Mouse (Mus musculus): ENCODE results near the gene Gucy2f. TPM values are rescaled to one million over a fixed set of nuclear protein-coding genes. Genes with fewer than 3 reads are reported as not detected.
"Not testable (repeated sequence)": the region's sequence is repeated elsewhere in the genome, so short reads cannot be mapped to it uniquely, and the experiment has no call there.

Gene Gucy2f
- not detected in 2 replicates for polyA plus RNA-seq (2015; fragmentation: Nextera tagmentation; extraction: Ambion mirVana)

DNA sequence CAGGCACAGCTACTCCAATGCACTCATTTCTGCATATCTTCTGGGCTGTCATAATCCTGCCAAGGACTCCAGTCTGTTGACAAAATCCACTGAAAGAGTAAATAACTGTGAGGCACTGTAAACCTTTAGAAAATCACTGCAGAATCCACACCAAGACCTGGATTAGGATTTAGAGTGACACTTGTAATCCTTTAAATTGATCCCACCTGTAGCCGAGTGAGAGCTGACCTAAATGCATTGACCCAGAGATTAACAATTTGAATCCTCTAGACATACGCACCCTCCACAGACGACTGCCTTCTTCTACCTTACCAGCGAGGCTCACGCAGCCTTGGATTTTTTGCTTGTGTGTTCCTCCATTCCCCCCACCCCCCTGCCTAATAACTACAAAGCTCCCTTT is at the start of gene Gucy2f:
Gene Gucy2f (minus strand): TSS at position 101 of the 400 bp plus-strand sequence.
- 36% methylated on average over 5 of the region's 5 CpGs for WGBS
- Histone ChIP-seq H3K9ac (no peak within 1 kb of the TSS), H3K4me1 (no peaks in the 10 kb centered on the region), H3K27ac (replicated peaks) (no peak within 1 kb of the TSS), H3K4me2 (no peak within 1 kb of the TSS), H3K4me3 (no peak within 1 kb of the TSS), H3K9me3 (no peaks in the 10 kb centered on the region), H3K27me3 (replicated peaks) (0 out of 2 replicates have a peak, but pooled peaks cover 17% of the 10 kb centered on the region), H3K36me3 (no peaks in the 10 kb centered on the region)
- no peak for ATAC-seq (ENCODE audit: extremely low read depth, insufficient number of reproducible peaks, low FRiP score, low TSS enrichment)

DNA sequence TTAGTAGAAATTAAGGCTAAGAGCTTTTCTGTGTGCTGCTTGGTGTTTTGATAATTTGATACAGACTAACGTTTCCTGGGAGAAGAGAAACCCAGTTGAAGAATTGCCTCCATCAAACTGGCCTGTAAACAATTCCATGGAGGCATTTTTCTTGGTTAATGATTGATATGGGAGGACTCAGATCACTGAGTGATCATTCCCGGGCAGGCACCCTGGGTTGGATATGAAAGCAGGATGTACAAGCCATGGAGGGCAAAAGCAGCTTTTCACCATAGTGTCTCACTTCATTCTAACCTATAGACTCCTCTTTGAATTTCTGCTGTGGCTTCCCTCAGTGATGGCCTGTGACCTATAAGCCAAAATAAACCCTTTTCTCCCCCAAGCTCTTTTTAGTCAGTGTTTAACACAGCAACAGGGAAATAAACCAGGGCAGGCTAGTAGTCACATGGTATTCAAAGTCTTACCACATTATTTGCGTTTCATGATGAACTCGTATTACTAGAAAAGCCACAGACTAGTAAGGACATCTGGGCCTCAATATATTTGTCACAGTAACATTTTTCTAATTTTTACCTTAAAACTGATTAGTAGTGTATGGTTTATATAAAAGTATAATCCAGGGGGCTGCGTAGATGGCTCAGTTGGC is 49.1 kb upstream of the Gucy2f start:
- no peaks in the 10 kb centered on the region for H3K36me3 ChIP-seq
- no peak overlapping the region for H3K27ac ChIP-seq (replicated peaks)
- no peak overlapping the region for H3K9ac ChIP-seq
- no peaks in the 10 kb centered on the region for H3K4me1 ChIP-seq
- no peak for ATAC-seq (ENCODE audit: extremely low read depth, insufficient number of reproducible peaks, low FRiP score, low TSS enrichment)
- no peak overlapping the region for H3K4me2 ChIP-seq
- no peak overlapping the region for H3K4me3 ChIP-seq
- WGBS, result 72% methylated on average over 5 of the region's 5 CpGs
- 0 out of 2 replicates have a peak, but pooled peaks cover 3% of the 10 kb centered on the region for H3K27me3 ChIP-seq (replicated peaks)
- H3K9me3 ChIP-seq, result no peaks in the 10 kb centered on the region

DNA sequence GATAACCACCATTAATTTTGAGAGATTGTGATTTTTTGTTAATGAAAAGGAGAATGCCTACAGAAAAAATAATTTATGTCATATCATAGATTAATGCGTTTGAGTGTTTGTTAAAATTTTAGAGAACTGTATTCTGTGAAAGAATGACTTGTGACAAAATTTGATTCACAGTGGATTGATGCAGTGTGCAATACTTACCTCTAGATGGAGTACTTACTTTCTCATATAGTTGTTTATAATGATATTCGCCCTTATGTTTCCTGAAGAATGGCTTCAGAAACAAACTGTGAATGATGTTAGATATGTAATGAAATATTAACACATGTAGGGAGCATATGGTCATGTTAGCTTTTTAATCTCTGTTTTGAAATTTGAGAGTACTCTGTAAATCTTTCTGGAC is 40.4 kb upstream of the Gucy2f start:
- Histone ChIP-seq H3K9ac (no peak overlapping the region), H3K4me2 (no peak overlapping the region), H3K9me3 (no peaks in the 10 kb centered on the region), H3K27me3 (replicated peaks) (no peaks in the 10 kb centered on the region), H3K36me3 (no peaks in the 10 kb centered on the region), H3K27ac (replicated peaks) (no peak overlapping the region), H3K4me1 (no peaks in the 10 kb centered on the region), H3K4me3 (no peak overlapping the region)
- WGBS, result 56% methylated on average over 2 of the region's 2 CpGs
- no peak for ATAC-seq (ENCODE audit: extremely low read depth, insufficient number of reproducible peaks, low FRiP score, low TSS enrichment)

DNA sequence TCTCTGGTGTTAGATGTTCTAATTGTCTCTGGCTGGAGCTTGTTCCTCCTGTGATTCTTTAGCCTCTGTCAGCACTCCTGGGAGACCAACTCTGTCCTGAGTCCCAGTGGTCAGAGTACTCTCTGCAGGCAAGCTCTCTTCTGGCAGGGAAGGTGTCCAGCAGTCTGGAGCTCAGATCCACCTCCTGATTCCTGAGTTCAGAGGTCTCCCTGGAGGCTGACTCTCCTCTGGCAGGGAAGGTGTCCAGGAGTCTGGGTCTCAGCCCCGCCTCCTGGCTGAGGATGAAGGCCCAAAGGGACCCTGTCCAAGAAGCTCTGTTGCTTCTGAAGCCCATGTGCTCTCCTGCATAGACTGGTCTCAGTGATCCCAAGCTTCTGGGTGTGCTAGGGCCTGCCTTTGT is 39.4 kb upstream of the Gucy2f start:
- not testable (repeated sequence) for H3K4me2 ChIP-seq; H3K4me3 ChIP-seq; H3K36me3 ChIP-seq; H3K9me3 ChIP-seq; H3K4me1 ChIP-seq; H3K9ac ChIP-seq; ATAC-seq (ENCODE audit: extremely low read depth, insufficient number of reproducible peaks, low FRiP score, low TSS enrichment); H3K27me3 ChIP-seq (replicated peaks); H3K27ac ChIP-seq (replicated peaks)
- 43% methylated on average over 1 of the region's 1 CpGs for WGBS

DNA sequence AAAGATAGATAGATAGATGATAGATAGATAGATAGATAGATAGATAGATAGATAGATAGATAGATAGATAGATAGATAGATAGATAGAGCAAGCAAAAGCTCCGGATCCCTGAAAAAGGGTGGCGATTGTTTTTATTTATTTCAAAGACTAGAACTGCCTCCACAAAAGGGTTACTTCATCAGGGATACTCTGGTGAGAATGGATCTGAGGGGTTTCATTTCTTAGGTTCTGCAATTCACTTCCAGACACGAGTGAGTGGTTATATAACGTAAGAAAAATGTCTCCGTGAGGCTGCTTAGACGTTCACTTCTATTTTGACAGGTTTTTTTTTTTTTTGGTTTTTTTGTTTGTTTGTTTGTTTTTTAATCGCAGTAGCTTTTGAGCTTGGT is 32.0 kb upstream of the Gucy2f start:
- no peaks in the 10 kb centered on the region for H3K4me1 ChIP-seq
- H3K27me3 ChIP-seq (replicated peaks), result no peaks in the 10 kb centered on the region
- no peak for ATAC-seq (ENCODE audit: extremely low read depth, insufficient number of reproducible peaks, low FRiP score, low TSS enrichment)
- 43% methylated on average over 7 of the region's 7 CpGs for WGBS
- H3K4me2 ChIP-seq, result peak overlapping the region; percentile 62
- H3K27ac ChIP-seq (replicated peaks), result no peak overlapping the region
- H3K9ac ChIP-seq, result no peak overlapping the region
- peak overlapping the region; percentile 61 for H3K4me3 ChIP-seq
- no peaks in the 10 kb centered on the region for H3K36me3 ChIP-seq
- H3K9me3 ChIP-seq, result no peaks in the 10 kb centered on the region

DNA sequence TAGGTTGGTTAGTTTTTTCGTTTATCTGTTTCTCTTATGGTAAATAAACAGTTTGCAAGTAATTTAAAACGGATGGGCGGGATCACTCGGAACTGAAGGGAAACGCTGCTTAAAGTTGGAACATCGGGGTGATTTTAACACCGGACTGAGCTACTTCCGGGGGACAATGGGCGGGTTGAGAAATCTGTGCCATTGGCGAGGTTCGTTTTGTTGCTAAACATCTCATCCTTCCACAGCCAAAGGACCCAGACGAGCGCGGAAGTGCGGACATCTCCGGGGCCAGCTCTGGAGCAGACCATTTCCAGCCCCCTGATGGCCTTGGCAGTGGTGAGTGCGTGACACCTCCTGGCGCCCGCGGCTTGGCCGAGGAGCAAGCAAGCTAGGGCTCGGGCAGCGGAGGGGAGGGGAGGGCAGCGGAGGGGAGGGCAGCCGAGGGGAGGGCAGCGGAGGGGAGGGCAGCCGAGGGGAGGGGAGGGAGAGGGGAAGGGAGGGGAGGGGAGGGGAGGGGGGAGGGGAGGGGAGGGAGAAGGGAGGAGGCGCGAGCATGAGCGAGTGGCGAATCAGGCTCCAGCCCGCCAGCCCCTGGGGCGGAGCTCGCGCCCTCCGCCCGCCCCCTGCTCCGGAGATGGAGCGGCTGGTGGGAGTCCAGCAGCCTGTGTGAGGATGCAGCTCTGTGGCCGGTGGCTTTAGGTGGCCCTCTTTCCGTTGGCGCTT is 31.5 kb upstream of the Gucy2f start:
- H3K4me1 ChIP-seq, result no peaks in the 10 kb centered on the region
- no peaks in the 10 kb centered on the region for H3K27me3 ChIP-seq (replicated peaks)
- peak overlapping the region; percentile 87 for H3K27ac ChIP-seq (replicated peaks)
- H3K4me3 ChIP-seq, result peak overlapping the region; percentile 61
- WGBS, result 10% methylated on average over 26 of the region's 42 CpGs
- H3K9ac ChIP-seq, result peak overlapping the region; percentile 76
- H3K4me2 ChIP-seq, result peak overlapping the region; percentile 65
- ATAC-seq (ENCODE audit: extremely low read depth, insufficient number of reproducible peaks, low FRiP score, low TSS enrichment), result no peak
- H3K36me3 ChIP-seq, result no peaks in the 10 kb centered on the region
- no peaks in the 10 kb centered on the region for H3K9me3 ChIP-seq

DNA sequence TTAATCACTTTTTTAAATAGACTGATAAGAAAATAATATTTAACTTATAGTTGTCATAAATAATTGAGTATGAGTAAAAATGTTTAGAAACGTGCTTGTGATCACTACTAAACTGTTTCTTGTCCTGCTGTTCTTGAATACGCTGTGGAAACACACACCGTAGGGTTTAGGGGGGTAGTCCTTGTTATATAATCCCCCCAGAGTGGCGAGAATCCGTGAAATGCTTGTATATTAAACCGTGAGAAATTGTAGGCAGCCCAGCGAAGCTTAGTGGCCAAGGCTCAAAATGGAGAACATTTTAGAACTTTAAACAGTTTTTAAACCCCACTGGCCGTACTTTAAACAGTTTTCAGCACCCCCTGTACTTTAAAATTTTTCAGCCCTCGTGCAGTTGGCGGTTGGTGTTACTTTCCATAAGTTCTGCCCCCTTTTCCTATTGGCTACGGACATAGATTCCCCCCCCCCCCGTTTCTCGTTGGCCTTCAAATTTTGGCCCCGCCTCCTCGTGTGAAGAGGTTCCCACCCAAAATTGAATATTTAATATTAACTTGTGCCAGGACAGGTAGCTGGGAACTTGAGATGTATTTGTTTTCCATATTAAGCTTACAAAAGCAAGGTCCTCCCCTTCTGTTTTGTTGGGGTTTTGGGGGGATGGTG is 30.8 kb upstream of the Gucy2f start:
- no peaks in the 10 kb centered on the region for H3K4me1 ChIP-seq
- 18% methylated on average over 15 of the region's 15 CpGs for WGBS
- peak overlapping the region; percentile 87 for H3K27ac ChIP-seq (replicated peaks)
- no peaks in the 10 kb centered on the region for H3K27me3 ChIP-seq (replicated peaks)
- ATAC-seq (ENCODE audit: extremely low read depth, insufficient number of reproducible peaks, low FRiP score, low TSS enrichment), result no peak
- peak overlapping the region; percentile 76 for H3K9ac ChIP-seq
- peak overlapping the region; percentile 61 for H3K4me3 ChIP-seq
- peak overlapping the region; percentile 65 for H3K4me2 ChIP-seq
- H3K9me3 ChIP-seq, result no peaks in the 10 kb centered on the region
- H3K36me3 ChIP-seq, result no peaks in the 10 kb centered on the region

DNA sequence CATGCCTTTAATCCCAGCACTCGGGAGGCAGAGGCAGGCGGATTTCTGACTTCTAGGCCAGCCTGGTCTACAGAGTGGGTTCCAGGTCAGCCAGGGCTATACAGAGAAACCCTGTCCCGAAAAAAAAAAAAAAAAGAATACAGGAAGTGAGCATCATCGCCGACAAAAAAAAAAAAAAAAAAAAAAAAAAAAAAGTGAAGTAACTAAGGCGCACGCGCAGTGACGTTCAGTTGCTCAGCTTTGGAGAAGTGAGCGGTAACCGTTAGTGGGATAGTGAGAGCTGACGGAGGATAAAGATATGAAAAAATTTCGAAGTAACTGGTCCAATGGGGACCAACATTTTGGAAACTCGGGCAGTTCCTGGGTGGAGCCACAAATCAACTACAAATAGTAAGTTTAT is 29.8 kb upstream of the Gucy2f start, which contains the start of gene Nxt2:
Gene Nxt2 (plus strand): TSS at position 229 of the 400 bp plus-strand sequence.
- H3K27me3 ChIP-seq (replicated peaks), result no peaks in the 10 kb centered on the region
- 81% methylated on average over 14 of the region's 14 CpGs for WGBS
- no peaks in the 10 kb centered on the region for H3K9me3 ChIP-seq
- H3K27ac ChIP-seq (replicated peaks), result peak within 1 kb of the TSS; percentile 37; the same call in 1 of the 2 replicates
- H3K4me1 ChIP-seq, result no peaks in the 10 kb centered on the region
- H3K9ac ChIP-seq, result 0 out of 2 replicates have a peak within 1 kb of the TSS, but pooled peaks have one; percentile 2
- H3K4me3 ChIP-seq, result peak within 1 kb of the TSS; percentile 61
- H3K4me2 ChIP-seq, result peak within 1 kb of the TSS; percentile 65
- H3K36me3 ChIP-seq, result no peaks in the 10 kb centered on the region
- no peak for ATAC-seq (ENCODE audit: extremely low read depth, insufficient number of reproducible peaks, low FRiP score, low TSS enrichment)

DNA sequence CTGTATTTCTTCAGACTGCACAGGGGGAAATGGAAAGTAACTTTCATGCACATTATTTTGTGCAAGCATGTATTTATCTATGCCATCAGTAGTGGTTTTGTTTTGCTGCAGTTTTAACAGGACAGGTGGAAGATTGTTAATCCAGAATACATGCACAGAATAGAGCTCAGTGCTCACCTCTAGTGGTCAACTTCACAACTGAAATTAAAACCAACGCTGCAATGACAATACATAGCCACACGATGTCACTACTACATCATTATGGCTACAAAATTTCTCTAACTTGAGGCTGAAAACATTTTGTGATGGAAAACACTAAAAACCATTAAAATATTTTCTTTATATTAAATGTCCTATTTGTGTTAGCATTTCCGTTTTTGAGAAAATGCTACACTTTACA is 3.6 kb upstream of the Gucy2f start:
- Histone ChIP-seq H3K9ac (no peak overlapping the region), H3K27ac (replicated peaks) (no peak overlapping the region), H3K27me3 (replicated peaks) (0 out of 2 replicates have a peak, but pooled peaks cover 9% of the 10 kb centered on the region), H3K4me1 (no peaks in the 10 kb centered on the region), H3K9me3 (no peaks in the 10 kb centered on the region), H3K36me3 (no peaks in the 10 kb centered on the region), H3K4me3 (no peak overlapping the region), H3K4me2 (no peak overlapping the region)
- no peak for ATAC-seq (ENCODE audit: extremely low read depth, insufficient number of reproducible peaks, low FRiP score, low TSS enrichment)
- 4% methylated on average over 3 of the region's 3 CpGs for WGBS

DNA sequence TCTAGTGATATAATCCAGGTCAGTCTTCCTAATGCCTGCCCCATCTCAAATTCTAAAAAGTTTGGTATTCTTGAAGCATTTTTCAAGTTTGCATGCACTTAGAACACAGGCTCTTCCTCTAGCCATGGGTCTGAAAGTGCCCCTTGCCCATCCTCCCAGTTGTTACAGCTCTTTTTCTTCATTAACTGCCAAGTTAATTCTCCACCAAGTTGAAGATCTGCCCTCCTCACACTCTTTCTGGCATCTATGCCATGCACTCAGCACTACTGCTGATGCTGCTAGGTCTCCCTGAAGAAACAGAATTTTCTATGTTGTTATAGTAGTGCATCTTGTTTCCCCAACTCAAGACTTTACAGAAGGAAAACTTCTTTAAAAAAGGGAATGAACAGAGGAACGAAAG is 1.2 kb downstream of the Gucy2f start:
- H3K27me3 ChIP-seq (replicated peaks), result 0 out of 2 replicates have a peak, but pooled peaks cover 21% of the 10 kb centered on the region
- H3K9ac ChIP-seq, result no peak overlapping the region
- no peaks in the 10 kb centered on the region for H3K4me1 ChIP-seq
- no peak for ATAC-seq (ENCODE audit: extremely low read depth, insufficient number of reproducible peaks, low FRiP score, low TSS enrichment)
- 71% methylated on average over 1 of the region's 1 CpGs for WGBS
- no peak overlapping the region for H3K4me2 ChIP-seq
- H3K27ac ChIP-seq (replicated peaks), result no peak overlapping the region
- H3K9me3 ChIP-seq, result no peaks in the 10 kb centered on the region
- H3K4me3 ChIP-seq, result no peak overlapping the region
- no peaks in the 10 kb centered on the region for H3K36me3 ChIP-seq

DNA sequence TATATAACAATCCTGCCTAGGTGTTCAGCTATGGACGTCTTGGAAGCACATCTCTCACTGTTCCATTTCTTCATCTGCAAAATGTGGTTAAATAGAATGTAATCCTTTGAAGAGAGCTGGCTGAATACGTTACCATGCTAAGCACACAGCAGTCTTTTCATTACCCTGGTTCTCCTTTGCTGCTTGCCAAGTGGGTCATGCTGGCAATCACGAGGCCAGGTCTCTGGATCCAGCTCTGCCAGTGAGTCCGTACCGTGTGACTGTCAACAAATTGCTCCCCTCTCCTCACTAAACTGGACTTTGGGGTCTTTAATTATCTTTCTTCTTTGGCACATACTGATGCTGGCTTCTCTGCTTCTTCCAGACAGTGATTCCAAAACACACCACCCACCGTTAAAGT is 2.3 kb downstream of the Gucy2f start:
- Histone ChIP-seq H3K27me3 (replicated peaks) (0 out of 2 replicates have a peak, but pooled peaks cover 21% of the 10 kb centered on the region), H3K4me3 (no peak overlapping the region), H3K36me3 (no peaks in the 10 kb centered on the region), H3K4me1 (no peaks in the 10 kb centered on the region), H3K9me3 (no peaks in the 10 kb centered on the region), H3K27ac (replicated peaks) (no peak overlapping the region), H3K4me2 (no peak overlapping the region), H3K9ac (no peak overlapping the region)
- no peak for ATAC-seq (ENCODE audit: extremely low read depth, insufficient number of reproducible peaks, low FRiP score, low TSS enrichment)
- 67% methylated on average over 6 of the region's 6 CpGs for WGBS

Measured in heart, embryonic 13.5 days (tissue).